In genomic region chr10:16233612-16234106, GRCm38 (mm10) we compare ENCODE assay signal across 17 mouse cellular contexts.
"Had no signal": no experiment of that assay in that cellular context is flagged by ENCODE, and none has a peak within 500 bp of the region (broad histone marks: within the 10 kb centered on the region; RNA-seq: fewer than 3 reads in every experiment).

No protein-coding gene starts in this region.

- H3K9me3 ChIP-seq: liver, embryonic 12.5 days; midbrain, embryonic 10.5 days; midbrain, embryonic 12.5 days; stomach, embryonic 15.5 days had no signal

- H3K4me2 ChIP-seq: liver, embryonic 12.5 days; lung, embryonic 14.5 days; midbrain, embryonic 12.5 days; stomach, embryonic 15.5 days had no signal

- H3K27ac ChIP-seq: liver, embryonic 12.5 days; liver, embryonic 14.5 days; midbrain, embryonic 10.5 days; midbrain, embryonic 12.5 days; stomach, embryonic 15.5 days; stomach, postnatal 0 days had no signal

- H3K27me3 ChIP-seq: liver, embryonic 12.5 days; midbrain, embryonic 12.5 days; stomach, embryonic 15.5 days had no signal

- H3K9ac ChIP-seq: liver, embryonic 12.5 days; liver, embryonic 14.5 days; lung, embryonic 14.5 days; midbrain, embryonic 12.5 days; stomach, embryonic 15.5 days had no signal

- H3K4me3 ChIP-seq: liver, embryonic 12.5 days; midbrain, embryonic 10.5 days; midbrain, embryonic 12.5 days; myocyte; stomach, embryonic 15.5 days had no signal

- DNase-seq: lung, adult 18-20 months; lung, embryonic 14.5 days; lung, postnatal 10 days; lung, postnatal 4 days; midbrain, embryonic 14.5 days; right cerebral cortex, postnatal 14 days; thymus, adult 2 months; thymus, postnatal 25 days; thymus, postnatal 4 days had no signal

- H3K4me1 ChIP-seq: liver, embryonic 12.5 days; midbrain, embryonic 10.5 days; midbrain, embryonic 12.5 days; stomach, embryonic 15.5 days had no signal

- ATAC-seq: liver, embryonic 12.5 days; midbrain, embryonic 16.5 days had no signal

- H3K36me3 ChIP-seq: liver, embryonic 12.5 days; midbrain, embryonic 10.5 days; midbrain, embryonic 12.5 days; stomach, embryonic 15.5 days had no signal
